Mouse (Mus musculus) G1E (cell line): ENCODE results near the gene Atg7.

Experiments
- CTCF ChIP-seq: IDR thresholded peaks from 2 replicates; pipeline ENCODE4 v1.5.1; 2012; ENCODE audit warnings: low read depth, low read length, inconsistent platforms, mixed read lengths
- GATA1 ChIP-seq: IDR thresholded peaks from 2 replicates; pipeline ENCODE4 v1.6.1; 2012; ENCODE audit warnings: borderline replicate concordance, low read length, inconsistent platforms, mixed read lengths
- GATA2 ChIP-seq: IDR thresholded peaks from 2 replicates; pipeline ENCODE4 v1.6.1; 2012; ENCODE audit warnings: low read depth, low read length, inconsistent platforms, borderline replicate concordance
- TAL1 ChIP-seq: conservative IDR thresholded peaks from 2 replicates; pipeline ENCODE4 v1.6.1; 2012; ENCODE audit warnings: low read depth, low read length, inconsistent platforms, mixed read lengths

- TF ChIP-seq CTCF (no peak), GATA1 (no peak), TAL1 (no peak), GATA2 (no peak)
Observed at GRCm38 (mm10) chr6:114840012-114840411, 197.1 kb downstream of the Atg7 start.
